Mouse (Mus musculus) brain, embryonic 14.5 days (tissue): ENCODE results near the gene Ppp3ca.

Source experiments
- CTCF ChIP-seq: fragments of 200-500 bp; IDR thresholded peaks from 2 replicates; pipeline ENCODE4 v1.5.1; 2012; ENCODE audit warnings: inconsistent platforms, mild to moderate bottlenecking, moderate library complexity, borderline replicate concordance; ENCODE audit not compliant: insufficient read depth, insufficient read length; ENCODE audit errors: extremely low read depth
- POLR2A ChIP-seq: fragments of 200-500 bp; IDR thresholded peaks from 2 replicates; pipeline ENCODE4 v1.6.1; 2012; ENCODE audit warnings: mild to moderate bottlenecking, inconsistent platforms, borderline replicate concordance; ENCODE audit not compliant: poor library complexity, insufficient read depth, insufficient read length, severe bottlenecking; ENCODE audit errors: extremely low read depth

GRCm38 (mm10) chr3:136716247-136716646 lies 46.3 kb downstream of the Ppp3ca start:
- no peak for TF ChIP-seq CTCF
- no peak for TF ChIP-seq POLR2A
